Mouse (Mus musculus) limb, embryonic 13.5 days (tissue): ENCODE measurements around the gene Siah3. TPM values are rescaled to one million over a fixed set of nuclear protein-coding genes. Genes with fewer than 3 reads are reported as not detected.

Experiments used
- polyA plus RNA-seq: library from polyadenylated mRNA; unstranded; fragments of >200 nt; fragmentation: Nextera tagmentation; extraction: Ambion mirVana; gene quantifications from 2 replicates; pipeline ENCODE4 v1.2.1, GENCODE M21; 2015

The Siah3 gene
- polyA plus RNA-seq, 1 experiment from 2014 or later: 0.52 TPM

Other genes starting within 250 kb of the Siah3 start
- gene Cpb2, start 213.7 kb upstream of the Siah3 start, polyA plus RNA-seq: 0.26 TPM in 1 of 2 replicates, not detected in the other
- 36.7 and 41.7 TPM in 2 replicates for gene Zc3h13, start 171.6 kb upstream of the Siah3 start, polyA plus RNA-seq
- not detected in 2 replicates for gene Spert, start 137.1 kb downstream of the Siah3 start, polyA plus RNA-seq
- not detected in 2 replicates for gene Erich6b, start 186.3 kb downstream of the Siah3 start, polyA plus RNA-seq